Mouse (Mus musculus): ENCODE results near the gene Pou2f2. TPM values are rescaled to one million over a fixed set of nuclear protein-coding genes. Genes with fewer than 3 reads are reported as not detected.

The Pou2f2 gene
- polyA plus RNA-seq, 1 experiment = 141 TPM

- peaks cover 74% of the 10 kb centered on the region for H3K4me1 ChIP-seq
- peaks cover 41% of the 10 kb centered on the region for H3K36me3 ChIP-seq (replicated peaks; ENCODE audit: low read length)
- no peaks in the 10 kb centered on the region for H3K27me3 ChIP-seq (replicated peaks)
- TF ChIP-seq FLI1 (IDR thresholded peaks at IDR 0.05; ENCODE audit: low read length) (no peak), GATA1 (IDR thresholded peaks at IDR 0.05; ENCODE audit: borderline replicate concordance, low read length) (no peak)
- H3K9me3 ChIP-seq = no peaks in the 10 kb centered on the region
- peak overlapping the region; percentile 96 for H3K4me3 ChIP-seq (replicated peaks)
Observed at GRCm38 (mm10) chr7:25217653-25218395, 38.3 kb upstream of the Pou2f2 start.

GRCm38 (mm10) chr7:25214172-25214571 is 34.6 kb upstream of the Pou2f2 start:
- TF ChIP-seq GATA1 (IDR thresholded peaks at IDR 0.05; ENCODE audit: borderline replicate concordance, low read length) (no peak), FLI1 (IDR thresholded peaks at IDR 0.05; ENCODE audit: low read length) (no peak)
- H3K4me1 ChIP-seq = peaks cover 51% of the 10 kb centered on the region
- H3K36me3 ChIP-seq (replicated peaks; ENCODE audit: low read length) = peaks cover 73% of the 10 kb centered on the region
- H3K27me3 ChIP-seq (replicated peaks) = peaks cover 1% of the 10 kb centered on the region
- H3K4me3 ChIP-seq (replicated peaks) = no peak overlapping the region
- no peaks in the 10 kb centered on the region for H3K9me3 ChIP-seq

- Histone ChIP-seq H3K4me1 (peaks cover 43% of the 10 kb centered on the region), H3K36me3 (replicated peaks; ENCODE audit: low read length) (peaks cover 83% of the 10 kb centered on the region), H3K4me3 (replicated peaks) (peak overlapping the region; percentile 67)
Observed at GRCm38 (mm10) chr7:25213099-25213498, 33.6 kb upstream of the Pou2f2 start.

GRCm38 (mm10) chr7:25210482-25210881 is 31.0 kb upstream of the Pou2f2 start:
- no peak for TF ChIP-seq FLI1 (IDR thresholded peaks at IDR 0.05; ENCODE audit: low read length)
- TF ChIP-seq GATA1 (IDR thresholded peaks at IDR 0.05; ENCODE audit: borderline replicate concordance, low read length) = no peak
- Histone ChIP-seq H3K9me3 (no peaks in the 10 kb centered on the region), H3K27me3 (replicated peaks) (peaks cover 1% of the 10 kb centered on the region), H3K36me3 (replicated peaks; ENCODE audit: low read length) (peaks cover 89% of the 10 kb centered on the region), H3K4me1 (peaks cover 51% of the 10 kb centered on the region), H3K4me3 (replicated peaks) (no peak overlapping the region)

More at GRCm38 (mm10) chr7:25213099-25213498, 33.6 kb upstream of the Pou2f2 start:
- peaks cover 1% of the 10 kb centered on the region for H3K27me3 ChIP-seq (replicated peaks)
- H3K9me3 ChIP-seq = no peaks in the 10 kb centered on the region
- TF ChIP-seq GATA1 (IDR thresholded peaks at IDR 0.05; ENCODE audit: borderline replicate concordance, low read length) (no peak), FLI1 (IDR thresholded peaks at IDR 0.05; ENCODE audit: low read length) (no peak)

- H3K4me3 ChIP-seq (replicated peaks) = no peak overlapping the region
- peaks cover 91% of the 10 kb centered on the region for H3K36me3 ChIP-seq (replicated peaks; ENCODE audit: low read length)
- no peaks in the 10 kb centered on the region for H3K9me3 ChIP-seq
- H3K4me1 ChIP-seq = peaks cover 54% of the 10 kb centered on the region
- TF ChIP-seq GATA1 (IDR thresholded peaks at IDR 0.05; ENCODE audit: borderline replicate concordance, low read length) (no peak), FLI1 (IDR thresholded peaks at IDR 0.05; ENCODE audit: low read length) (no peak)
- peaks cover 1% of the 10 kb centered on the region for H3K27me3 ChIP-seq (replicated peaks)
Observed at GRCm38 (mm10) chr7:25209161-25209622, 29.7 kb upstream of the Pou2f2 start.

GRCm38 (mm10) chr7:25206094-25206830 is 26.7 kb upstream of the Pou2f2 start:
- Histone ChIP-seq H3K36me3 (replicated peaks; ENCODE audit: low read length) (peaks cover 99% of the 10 kb centered on the region), H3K4me3 (replicated peaks) (peak overlapping the region; percentile 38), H3K9me3 (no peaks in the 10 kb centered on the region), H3K27me3 (replicated peaks) (peaks cover 1% of the 10 kb centered on the region), H3K4me1 (peaks cover 39% of the 10 kb centered on the region)
- TF ChIP-seq FLI1 (IDR thresholded peaks at IDR 0.05; ENCODE audit: low read length) = no peak
- TF ChIP-seq GATA1 (IDR thresholded peaks at IDR 0.05; ENCODE audit: borderline replicate concordance, low read length) = no peak

GRCm38 (mm10) chr7:25205355-25206093 is 26.0 kb upstream of the Pou2f2 start:
- peaks cover 39% of the 10 kb centered on the region for H3K4me1 ChIP-seq
- H3K9me3 ChIP-seq = no peaks in the 10 kb centered on the region
- no peak for TF ChIP-seq FLI1 (IDR thresholded peaks at IDR 0.05; ENCODE audit: low read length)
- TF ChIP-seq GATA1 (IDR thresholded peaks at IDR 0.05; ENCODE audit: borderline replicate concordance, low read length) = no peak
- peak overlapping the region; percentile 20 for H3K4me3 ChIP-seq (replicated peaks)
- H3K27me3 ChIP-seq (replicated peaks) = no peaks in the 10 kb centered on the region
- peaks cover 97% of the 10 kb centered on the region for H3K36me3 ChIP-seq (replicated peaks; ENCODE audit: low read length)

- no peaks in the 10 kb centered on the region for H3K27me3 ChIP-seq (replicated peaks)
- H3K4me1 ChIP-seq = peaks cover 32% of the 10 kb centered on the region
- H3K4me3 ChIP-seq (replicated peaks) = no peak overlapping the region
- TF ChIP-seq FLI1 (IDR thresholded peaks at IDR 0.05; ENCODE audit: low read length) (no peak), GATA1 (IDR thresholded peaks at IDR 0.05; ENCODE audit: borderline replicate concordance, low read length) (no peak)
- no peaks in the 10 kb centered on the region for H3K9me3 ChIP-seq
- peaks cover 78% of the 10 kb centered on the region for H3K36me3 ChIP-seq (replicated peaks; ENCODE audit: low read length)
Observed at GRCm38 (mm10) chr7:25203624-25204023, 24.1 kb upstream of the Pou2f2 start.

- Histone ChIP-seq H3K36me3 (replicated peaks; ENCODE audit: low read length) (peaks cover 17% of the 10 kb centered on the region), H3K27me3 (replicated peaks) (peaks cover 17% of the 10 kb centered on the region), H3K9me3 (no peaks in the 10 kb centered on the region), H3K4me3 (replicated peaks) (no peak overlapping the region), H3K4me1 (peaks cover 12% of the 10 kb centered on the region)
- TF ChIP-seq FLI1 (IDR thresholded peaks at IDR 0.05; ENCODE audit: low read length) (no peak), GATA1 (IDR thresholded peaks at IDR 0.05; ENCODE audit: borderline replicate concordance, low read length) (no peak)
Observed at GRCm38 (mm10) chr7:25197384-25198018, 18.0 kb upstream of the Pou2f2 start.
